Mouse (Mus musculus) liver, embryonic 12.5 days (tissue): ENCODE measurements around the gene Prpf39. TPM values are rescaled to one million over a fixed set of nuclear protein-coding genes. Genes with fewer than 3 reads are reported as not detected.

Source experiments
- polyA plus RNA-seq: library from polyadenylated mRNA; unstranded; fragments of >200 nt; fragmentation: Nextera tagmentation; extraction: Ambion mirVana; gene quantifications from 2 replicates; pipeline ENCODE4 v1.2.1, GENCODE M21; 2016

Gene Prpf39
- polyA plus RNA-seq, 1 experiment from 2014 or later: 29.1 TPM

Other genes with a start within 250 kb of the Prpf39 start
- gene Gm527, start 118.4 kb upstream of the Prpf39 start, polyA plus RNA-seq: 0.77 and 1.0 TPM in 2 replicates
- gene Klhl28, start 70.8 kb upstream of the Prpf39 start, polyA plus RNA-seq: 3.3 and 4.0 TPM in 2 replicates
- gene Togaram1, start 70.5 kb upstream of the Prpf39 start, polyA plus RNA-seq: 13.3 and 15.4 TPM in 2 replicates
- gene Fkbp3, start 37.7 kb downstream of the Prpf39 start, polyA plus RNA-seq: 226 and 234 TPM in 2 replicates
- 10.5 TPM in 2 replicates for gene Fancm, start 39.3 kb downstream of the Prpf39 start, polyA plus RNA-seq
- 43.4 and 46.1 TPM in 2 replicates for gene Mis18bp1, start 136.3 kb downstream of the Prpf39 start, polyA plus RNA-seq
- gene Wdr20rt, start 189.2 kb downstream of the Prpf39 start, polyA plus RNA-seq: not detected in 2 replicates